Mouse (Mus musculus) embryo, embryonic 11 days (tissue): ENCODE results near the gene Cyth1.

Experiments
- DNase-seq: peaks from one replicate; pipeline ENCODE4 v3.0.0-alpha.2; 2015

The Cyth1 gene

GRCm38 (mm10) chr11:118253447-118254158, 5.2 kb upstream of the Cyth1 start:
- DNase-seq: no peak

GRCm38 (mm10) chr11:118249012-118249383, 606 bp upstream of the Cyth1 start:
- no peak for DNase-seq

GRCm38 (mm10) chr11:118247359-118248095, 865 bp downstream of the Cyth1 start:
- DNase-seq: peak; percentile 64

- DNase-seq: no peak
Measured at GRCm38 (mm10) chr11:118246724-118247123, 1.7 kb downstream of the Cyth1 start.

GRCm38 (mm10) chr11:118245130-118245529, 3.3 kb downstream of the Cyth1 start:
- no peak for DNase-seq

GRCm38 (mm10) chr11:118243627-118244261, 4.6 kb downstream of the Cyth1 start:
- no peak for DNase-seq

- no peak for DNase-seq
Measured at GRCm38 (mm10) chr11:118242506-118242905, 5.9 kb downstream of the Cyth1 start.

- DNase-seq: no peak
Measured at GRCm38 (mm10) chr11:118240388-118240787, 8.0 kb downstream of the Cyth1 start.

- peak; percentile 79 for DNase-seq
Measured at GRCm38 (mm10) chr11:118239281-118240198, 8.9 kb downstream of the Cyth1 start.

GRCm38 (mm10) chr11:118236520-118237190, 11.7 kb downstream of the Cyth1 start:
- peak; percentile 48 for DNase-seq

GRCm38 (mm10) chr11:118234929-118235328, 13.5 kb downstream of the Cyth1 start:
- DNase-seq: no peak

- no peak for DNase-seq
Measured at GRCm38 (mm10) chr11:118234500-118234899, 13.9 kb downstream of the Cyth1 start.

- no peak for DNase-seq
Measured at GRCm38 (mm10) chr11:118233924-118234323, 14.5 kb downstream of the Cyth1 start.

- DNase-seq: peak; percentile 43
Measured at GRCm38 (mm10) chr11:118232314-118232831, 16.0 kb downstream of the Cyth1 start.

GRCm38 (mm10) chr11:118229941-118230340, 18.5 kb downstream of the Cyth1 start:
- no peak for DNase-seq

GRCm38 (mm10) chr11:118227650-118228049, 20.7 kb downstream of the Cyth1 start:
- no peak for DNase-seq

GRCm38 (mm10) chr11:118226850-118227249, 21.5 kb downstream of the Cyth1 start:
- no peak for DNase-seq

- DNase-seq: no peak
Measured at GRCm38 (mm10) chr11:118225862-118226261, 22.5 kb downstream of the Cyth1 start.

- DNase-seq: no peak
Measured at GRCm38 (mm10) chr11:118225056-118225836, 23.1 kb downstream of the Cyth1 start.

GRCm38 (mm10) chr11:118223416-118224067, 24.9 kb downstream of the Cyth1 start:
- no peak for DNase-seq

- DNase-seq: no peak
Measured at GRCm38 (mm10) chr11:118222917-118223316, 25.5 kb downstream of the Cyth1 start.
